Mouse (Mus musculus) bone marrow macrophage, adult 2 months (primary cell): ENCODE results near the gene Fndc9.

Source experiments
- CTCF ChIP-seq: IDR thresholded peaks from 2 replicates; pipeline ENCODE4 v1.5.1; 2012; ENCODE audit warnings: low read depth, mild to moderate bottlenecking, low read length, moderate library complexity
- POLR2A ChIP-seq: IDR thresholded peaks from 2 replicates; pipeline ENCODE4 v1.6.1; 2012; ENCODE audit warnings: mild to moderate bottlenecking, low read depth, low read length, borderline replicate concordance

DNA sequence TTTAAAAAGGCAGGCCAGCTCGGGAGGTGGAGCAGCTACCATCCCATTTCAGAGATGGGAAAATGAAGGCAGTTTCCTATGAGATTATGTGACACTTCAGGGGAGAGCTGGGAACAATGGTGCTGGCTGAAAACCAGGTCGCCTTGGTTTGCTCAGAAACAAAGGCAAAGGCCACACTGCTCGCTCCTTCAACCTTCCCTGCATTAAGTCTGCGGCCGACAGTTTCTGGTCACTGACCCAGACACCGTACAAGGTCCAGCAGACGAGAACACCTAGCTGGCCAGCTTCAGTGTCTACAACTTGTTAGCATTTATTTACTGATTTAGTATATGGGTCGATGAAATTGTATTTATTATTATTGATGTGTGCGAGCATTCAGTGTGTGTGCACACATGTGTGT is 30.5 kb upstream of the Fndc9 start:
- no peak for TF ChIP-seq CTCF
- no peak for TF ChIP-seq POLR2A
